Mouse (Mus musculus): ENCODE measurements around the gene Ccnd3. TPM values are rescaled to one million over a fixed set of nuclear protein-coding genes. Genes with fewer than 3 reads are reported as not detected.
"Not testable (repeated sequence)": the region's sequence is repeated elsewhere in the genome, so short reads cannot be mapped to it uniquely, and the experiment has no call there.

Ccnd3 gene
- polyA plus RNA-seq, 1 experiment from 2014 or later, result 355 TPM

- Histone ChIP-seq H3K36me3 (peaks cover 11% of the 10 kb centered on the region), H3K4me2 (replicated peaks) (no peak overlapping the region), H3K27me3 (no peaks in the 10 kb centered on the region), H3K9ac (no peak overlapping the region), H3K4me1 (peaks cover 22% of the 10 kb centered on the region), H3K27ac (peak overlapping the region; percentile 65), H3K9me3 (no peaks in the 10 kb centered on the region), H3K4me3 (no peak overlapping the region)
- WGBS, result 28% methylated on average over 1 of the region's 1 CpGs
- peak; percentile 42 for ATAC-seq (ENCODE audit: insufficient number of reproducible peaks, insufficient read depth, low FRiP score, low TSS enrichment)
These were observed 20.5 kb upstream of the Ccnd3 start for GRCm38 (mm10) chr17:47484241-47484921.

- Histone ChIP-seq H3K4me1 (peaks cover 22% of the 10 kb centered on the region), H3K9me3 (no peaks in the 10 kb centered on the region), H3K27me3 (no peaks in the 10 kb centered on the region), H3K9ac (no peak overlapping the region), H3K36me3 (peaks cover 18% of the 10 kb centered on the region), H3K27ac (peak overlapping the region; percentile 65), H3K4me2 (replicated peaks) (no peak overlapping the region), H3K4me3 (no peak overlapping the region)
- WGBS, result 7% methylated on average over 3 of the region's 3 CpGs
- ATAC-seq (ENCODE audit: insufficient number of reproducible peaks, insufficient read depth, low FRiP score, low TSS enrichment), result no peak
These were observed 19.9 kb upstream of the Ccnd3 start for GRCm38 (mm10) chr17:47484993-47485392.

- Histone ChIP-seq H3K4me2 (replicated peaks) (no peak overlapping the region), H3K27me3 (no peaks in the 10 kb centered on the region), H3K4me3 (no peak overlapping the region), H3K27ac (no peak overlapping the region), H3K4me1 (peaks cover 22% of the 10 kb centered on the region), H3K9ac (no peak overlapping the region), H3K9me3 (no peaks in the 10 kb centered on the region), H3K36me3 (peaks cover 26% of the 10 kb centered on the region)
- no peak for ATAC-seq (ENCODE audit: insufficient number of reproducible peaks, insufficient read depth, low FRiP score, low TSS enrichment)
- WGBS, result 84% methylated on average over 3 of the region's 3 CpGs
These were observed 19.1 kb upstream of the Ccnd3 start for GRCm38 (mm10) chr17:47485791-47486190.

GRCm38 (mm10) chr17:47490791-47491190 is 14.1 kb upstream of the Ccnd3 start:
- H3K9me3 ChIP-seq, result no peaks in the 10 kb centered on the region

GRCm38 (mm10) chr17:47492731-47493130 is 12.1 kb upstream of the Ccnd3 start:
- Histone ChIP-seq H3K36me3 (peaks cover 88% of the 10 kb centered on the region), H3K9me3 (no peaks in the 10 kb centered on the region), H3K27me3 (no peaks in the 10 kb centered on the region), H3K27ac (no peak overlapping the region), H3K4me2 (replicated peaks) (no peak overlapping the region), H3K4me1 (no peaks in the 10 kb centered on the region), H3K9ac (no peak overlapping the region), H3K4me3 (no peak overlapping the region)
- no peak for ATAC-seq (ENCODE audit: insufficient number of reproducible peaks, insufficient read depth, low FRiP score, low TSS enrichment)
- WGBS, result 85% methylated on average over 6 of the region's 6 CpGs

More at GRCm38 (mm10) chr17:47490791-47491190, 14.1 kb upstream of the Ccnd3 start:
- no peak for ATAC-seq (ENCODE audit: insufficient number of reproducible peaks, insufficient read depth, low FRiP score, low TSS enrichment)
- Histone ChIP-seq H3K27me3 (no peaks in the 10 kb centered on the region), H3K4me1 (peaks cover 8% of the 10 kb centered on the region), H3K9ac (no peak overlapping the region), H3K4me3 (no peak overlapping the region), H3K27ac (no peak overlapping the region), H3K4me2 (replicated peaks) (no peak overlapping the region), H3K36me3 (peaks cover 76% of the 10 kb centered on the region)
- WGBS, result 84% methylated on average over 9 of the region's 9 CpGs

- H3K36me3 ChIP-seq, result peaks cover 91% of the 10 kb centered on the region
- H3K4me3 ChIP-seq, result no peak overlapping the region
- no peak overlapping the region for H3K27ac ChIP-seq
- H3K9me3 ChIP-seq, result no peaks in the 10 kb centered on the region
- H3K27me3 ChIP-seq, result no peaks in the 10 kb centered on the region
- H3K4me2 ChIP-seq (replicated peaks), result no peak overlapping the region
- H3K4me1 ChIP-seq, result no peaks in the 10 kb centered on the region
- no peak for ATAC-seq (ENCODE audit: insufficient number of reproducible peaks, insufficient read depth, low FRiP score, low TSS enrichment)
- no peak overlapping the region for H3K9ac ChIP-seq
- WGBS, result 90% methylated on average over 6 of the region's 6 CpGs
These were observed 11.2 kb upstream of the Ccnd3 start for GRCm38 (mm10) chr17:47493653-47494052.

GRCm38 (mm10) chr17:47494132-47494531 is 10.7 kb upstream of the Ccnd3 start:
- peaks cover 90% of the 10 kb centered on the region for H3K36me3 ChIP-seq
- no peaks in the 10 kb centered on the region for H3K27me3 ChIP-seq
- no peak for ATAC-seq (ENCODE audit: insufficient number of reproducible peaks, insufficient read depth, low FRiP score, low TSS enrichment)
- H3K9me3 ChIP-seq, result no peaks in the 10 kb centered on the region
- WGBS, result 86% methylated on average over 11 of the region's 11 CpGs
- H3K4me3 ChIP-seq, result no peak overlapping the region
- no peaks in the 10 kb centered on the region for H3K4me1 ChIP-seq
- H3K4me2 ChIP-seq (replicated peaks), result no peak overlapping the region
- no peak overlapping the region for H3K9ac ChIP-seq
- H3K27ac ChIP-seq, result no peak overlapping the region

GRCm38 (mm10) chr17:47501531-47501930 is 3.3 kb upstream of the Ccnd3 start:
- peak overlapping the region; percentile 95 for H3K4me2 ChIP-seq (replicated peaks)
- WGBS, result 6% methylated on average over 11 of the region's 11 CpGs
- no peak for ATAC-seq (ENCODE audit: insufficient number of reproducible peaks, insufficient read depth, low FRiP score, low TSS enrichment)
- 0 out of 2 replicates have a peak overlapping the region, but pooled peaks have one; percentile 77 for H3K27ac ChIP-seq
- no peaks in the 10 kb centered on the region for H3K27me3 ChIP-seq
- H3K9ac ChIP-seq, result peak overlapping the region; percentile 69
- H3K4me3 ChIP-seq, result peak overlapping the region; percentile 69
- peaks cover 21% of the 10 kb centered on the region for H3K36me3 ChIP-seq
- no peaks in the 10 kb centered on the region for H3K9me3 ChIP-seq
- peaks cover 28% of the 10 kb centered on the region for H3K4me1 ChIP-seq

- H3K27ac ChIP-seq, result peak within 1 kb of the TSS; percentile 77; the same call in 1 of the 2 replicates
- H3K9me3 ChIP-seq, result no peaks in the 10 kb centered on the region
- ATAC-seq (ENCODE audit: insufficient number of reproducible peaks, insufficient read depth, low FRiP score, low TSS enrichment), result peak; percentile 91
- 3% methylated on average over 40 of the region's 40 CpGs for WGBS
- H3K4me1 ChIP-seq, result peaks cover 28% of the 10 kb centered on the region
- H3K27me3 ChIP-seq, result no peaks in the 10 kb centered on the region
- H3K9ac ChIP-seq, result peak within 1 kb of the TSS; percentile 69
- H3K4me2 ChIP-seq (replicated peaks), result peak within 1 kb of the TSS; percentile 95
- peak within 1 kb of the TSS; percentile 69 for H3K4me3 ChIP-seq
- peaks cover 17% of the 10 kb centered on the region for H3K36me3 ChIP-seq
These were observed 2.7 kb upstream of the Ccnd3 start, which contains the start of gene Taf8 for GRCm38 (mm10) chr17:47501946-47502706. Gene Taf8 (minus strand): TSS chr17:47502292.

- peaks cover 14% of the 10 kb centered on the region for H3K36me3 ChIP-seq
- H3K9me3 ChIP-seq; H3K4me3 ChIP-seq; H3K9ac ChIP-seq; ATAC-seq (ENCODE audit: insufficient number of reproducible peaks, insufficient read depth, low FRiP score, low TSS enrichment); H3K27me3 ChIP-seq: not testable (repeated sequence)
- H3K27ac ChIP-seq, result peak overlapping the region; percentile 4; the same call in 1 of the 2 replicates
- peaks cover 34% of the 10 kb centered on the region for H3K4me1 ChIP-seq
- peak overlapping the region; percentile 41 for H3K4me2 ChIP-seq (replicated peaks)
- WGBS, result 78% methylated on average over 6 of the region's 6 CpGs
These were observed 2.2 kb upstream of the Ccnd3 start for GRCm38 (mm10) chr17:47502707-47503045.

- Histone ChIP-seq H3K4me3 (no peak overlapping the region), H3K4me2 (replicated peaks) (no peak overlapping the region), H3K9ac (no peak overlapping the region), H3K4me1 (peaks cover 44% of the 10 kb centered on the region), H3K27ac (no peak overlapping the region), H3K36me3 (peaks cover 7% of the 10 kb centered on the region), H3K27me3 (no peaks in the 10 kb centered on the region), H3K9me3 (no peaks in the 10 kb centered on the region)
- ATAC-seq (ENCODE audit: insufficient number of reproducible peaks, insufficient read depth, low FRiP score, low TSS enrichment), result no peak
These were observed 1.2 kb upstream of the Ccnd3 start for GRCm38 (mm10) chr17:47503689-47504088.

GRCm38 (mm10) chr17:47504228-47504627 is 623 bp upstream of the Ccnd3 start:
- Histone ChIP-seq H3K4me3 (no peak overlapping the region), H3K27me3 (no peaks in the 10 kb centered on the region), H3K27ac (no peak overlapping the region), H3K4me1 (peaks cover 45% of the 10 kb centered on the region), H3K4me2 (replicated peaks) (peak overlapping the region; percentile 64), H3K36me3 (peaks cover 1% of the 10 kb centered on the region), H3K9me3 (no peaks in the 10 kb centered on the region), H3K9ac (0 out of 2 replicates have a peak overlapping the region, but pooled peaks have one; percentile 48)
- no peak for ATAC-seq (ENCODE audit: insufficient number of reproducible peaks, insufficient read depth, low FRiP score, low TSS enrichment)
- 71% methylated on average over 5 of the region's 5 CpGs for WGBS

Data from embryonic facial prominence, embryonic 12.5 days (tissue).